Mouse (Mus musculus) stomach, embryonic 14.5 days (tissue): ENCODE measurements around the gene Sorbs1. TPM values are rescaled to one million over a fixed set of nuclear protein-coding genes. Genes with fewer than 3 reads are reported as not detected.

Experiments used
- ATAC-seq: fragments of 200-750 bp; cut with Nextera tagmentation; 2 replicates; pipeline ENCODE4 v1.8.0; 2017; ENCODE audit warnings: low read depth, moderate TSS enrichment; ENCODE audit not compliant: insufficient number of reproducible peaks, insufficient read depth, low FRiP score
- H3K27ac ChIP-seq: fragments of 300-500 bp; sonication (generic); 2 replicates; pipeline ENCODE4 v1.5.1; 2014; ENCODE audit warnings: mild to moderate bottlenecking, low read length, moderate library complexity, mixed read lengths
- H3K27me3 ChIP-seq: fragments of 300-500 bp; sonication (generic); 2 replicates; pipeline ENCODE4 v1.6.1; 2014; ENCODE audit warnings: low read length, control low read depth, mixed read lengths; ENCODE audit not compliant: control insufficient read depth, insufficient read depth
- H3K36me3 ChIP-seq: fragments of 300-500 bp; sonication (generic); 2 replicates; pipeline ENCODE4 v1.6.1; 2014; ENCODE audit warnings: mild to moderate bottlenecking, control low read depth, low read length, moderate library complexity, mixed read lengths; ENCODE audit not compliant: control insufficient read depth, insufficient read depth
- H3K4me1 ChIP-seq: fragments of 300-500 bp; sonication (generic); 2 replicates; pipeline ENCODE4 v1.6.1; 2014; ENCODE audit warnings: low read length, control low read depth, mixed read lengths; ENCODE audit not compliant: control insufficient read depth, insufficient read depth
- H3K4me2 ChIP-seq: fragments of 300-500 bp; sonication (generic); replicated peaks from 2 replicates; pipeline ENCODE4 v1.6.1; 2014; ENCODE audit warnings: low read depth, low read length, control low read depth
- H3K4me3 ChIP-seq: fragments of 300-500 bp; sonication (generic); 2 replicates; pipeline ENCODE4 v1.5.1; 2014; ENCODE audit warnings: low read depth, low read length, control low read depth
- H3K9ac ChIP-seq: fragments of 300-500 bp; sonication (generic); replicated peaks from 2 replicates; pipeline ENCODE4 v1.6.1; 2014; ENCODE audit warnings: low read depth, mild to moderate bottlenecking, control low read depth, low read length, moderate library complexity, mixed read lengths
- H3K9me3 ChIP-seq: fragments of 300-500 bp; sonication (generic); 2 replicates; pipeline ENCODE4 v1.6.1; 2016; ENCODE audit warnings: low read depth, low read length, control low read depth; ENCODE audit not compliant: control insufficient read depth
- WGBS: fragments of 180-500 bp; shearing (Covaris S2); extraction: QIAGEN DNeasy Blood & Tissue Kit; methylation state at CpG from one replicate; pipeline ENCODE4 v1.1.7; 2014; 5-methylcytosine and 5-hydroxymethylcytosine counted together
- polyA plus RNA-seq: library from polyadenylated mRNA; unstranded; fragments of >200 nt; fragmentation: Nextera tagmentation; extraction: Ambion mirVana; gene quantifications from 2 replicates; pipeline ENCODE4 v1.2.1, GENCODE M21; 2014

Gene Sorbs1
- polyA plus RNA-seq, 1 experiment from 2014 or later = 84.0 TPM

- Histone ChIP-seq H3K4me2 (no peak overlapping the region), H3K9ac (no peak overlapping the region), H3K9me3 (no peaks in the 10 kb centered on the region), H3K4me3 (no peak overlapping the region), H3K4me1 (0 out of 2 replicates have a peak, but pooled peaks cover 6% of the 10 kb centered on the region), H3K36me3 (peaks cover 11% of the 10 kb centered on the region; the same call in 1 of the 2 replicates), H3K27me3 (no peaks in the 10 kb centered on the region), H3K27ac (peak overlapping the region; percentile 23; the same call in 1 of the 2 replicates)
- WGBS = 35% methylated on average over 5 of the region's 5 CpGs
- ATAC-seq = 0 out of 2 replicates have a peak, but pooled peaks have one; percentile 39
Observed at GRCm38 (mm10) chr19:40548796-40549515, 35.4 kb upstream of the Sorbs1 start.

- Histone ChIP-seq H3K27ac (no peak overlapping the region; the same call in 1 of the 2 replicates), H3K4me3 (no peak overlapping the region), H3K4me1 (0 out of 2 replicates have a peak, but pooled peaks cover 3% of the 10 kb centered on the region), H3K36me3 (peaks cover 11% of the 10 kb centered on the region; the same call in 1 of the 2 replicates), H3K9me3 (no peaks in the 10 kb centered on the region), H3K27me3 (no peaks in the 10 kb centered on the region), H3K4me2 (no peak overlapping the region), H3K9ac (no peak overlapping the region)
- WGBS = 85% methylated on average over 6 of the region's 6 CpGs
- ATAC-seq = no peak
Observed at GRCm38 (mm10) chr19:40548386-40548785, 34.8 kb upstream of the Sorbs1 start.

- H3K27me3 ChIP-seq = no peaks in the 10 kb centered on the region
- no peaks in the 10 kb centered on the region for H3K9me3 ChIP-seq
- no peak overlapping the region for H3K9ac ChIP-seq
- H3K27ac ChIP-seq = no peak overlapping the region
- no peak overlapping the region for H3K4me3 ChIP-seq
- 9% methylated on average over 3 of the region's 3 CpGs for WGBS
- H3K4me1 ChIP-seq = 0 out of 2 replicates have a peak, but pooled peaks cover under 1% of the 10 kb centered on the region
- no peaks in the 10 kb centered on the region for H3K36me3 ChIP-seq
- H3K4me2 ChIP-seq = no peak overlapping the region
- no peak for ATAC-seq
Observed at GRCm38 (mm10) chr19:40544856-40545255, 31.3 kb upstream of the Sorbs1 start.

- H3K9me3 ChIP-seq = no peaks in the 10 kb centered on the region
- no peak overlapping the region for H3K9ac ChIP-seq
- WGBS = 73% methylated on average over 7 of the region's 7 CpGs
Observed at GRCm38 (mm10) chr19:40542776-40543175, 29.2 kb upstream of the Sorbs1 start.

GRCm38 (mm10) chr19:40536526-40536925 lies 22.9 kb upstream of the Sorbs1 start:
- no peaks in the 10 kb centered on the region for H3K4me1 ChIP-seq
- no peak overlapping the region for H3K4me2 ChIP-seq
- H3K36me3 ChIP-seq = no peaks in the 10 kb centered on the region
- WGBS = 76% methylated on average over 6 of the region's 6 CpGs
- no peak for ATAC-seq
- H3K9ac ChIP-seq = no peak overlapping the region
- H3K27me3 ChIP-seq = no peaks in the 10 kb centered on the region
- H3K9me3 ChIP-seq = no peaks in the 10 kb centered on the region
- H3K27ac ChIP-seq = no peak overlapping the region
- H3K4me3 ChIP-seq = no peak overlapping the region

More at GRCm38 (mm10) chr19:40542776-40543175, 29.2 kb upstream of the Sorbs1 start:
- Histone ChIP-seq H3K27me3 (no peaks in the 10 kb centered on the region), H3K4me1 (no peaks in the 10 kb centered on the region), H3K4me3 (no peak overlapping the region), H3K4me2 (no peak overlapping the region), H3K27ac (no peak overlapping the region), H3K36me3 (no peaks in the 10 kb centered on the region)
- ATAC-seq = no peak

- H3K4me1 ChIP-seq = no peaks in the 10 kb centered on the region
- no peaks in the 10 kb centered on the region for H3K27me3 ChIP-seq
- H3K9ac ChIP-seq = no peak overlapping the region
- no peaks in the 10 kb centered on the region for H3K9me3 ChIP-seq
- WGBS = 84% methylated on average over 5 of the region's 5 CpGs
- no peak overlapping the region for H3K4me3 ChIP-seq
- H3K27ac ChIP-seq = no peak overlapping the region
- ATAC-seq = no peak
- no peaks in the 10 kb centered on the region for H3K36me3 ChIP-seq
- H3K4me2 ChIP-seq = no peak overlapping the region
Observed at GRCm38 (mm10) chr19:40532525-40532924, 18.9 kb upstream of the Sorbs1 start.

- H3K4me2 ChIP-seq = no peak overlapping the region
- ATAC-seq = no peak
- no peaks in the 10 kb centered on the region for H3K27me3 ChIP-seq
- H3K4me3 ChIP-seq = no peak overlapping the region
- no peaks in the 10 kb centered on the region for H3K36me3 ChIP-seq
- H3K4me1 ChIP-seq = no peaks in the 10 kb centered on the region
- WGBS = 93% methylated on average over 2 of the region's 2 CpGs
- no peak overlapping the region for H3K9ac ChIP-seq
- no peaks in the 10 kb centered on the region for H3K9me3 ChIP-seq
- no peak overlapping the region for H3K27ac ChIP-seq
Observed at GRCm38 (mm10) chr19:40530323-40530722, 16.7 kb upstream of the Sorbs1 start.

- ATAC-seq = no peak
- Histone ChIP-seq H3K4me3 (no peak overlapping the region), H3K27ac (no peak overlapping the region), H3K9me3 (no peaks in the 10 kb centered on the region), H3K9ac (no peak overlapping the region), H3K36me3 (no peaks in the 10 kb centered on the region), H3K4me1 (no peaks in the 10 kb centered on the region), H3K27me3 (no peaks in the 10 kb centered on the region), H3K4me2 (no peak overlapping the region)
Observed at GRCm38 (mm10) chr19:40528254-40528653, 14.7 kb upstream of the Sorbs1 start.
